20 mouse cellular contexts compared by ENCODE assay signal in genomic region chr10:60394936-60395335, GRCm38 (mm10). TPM values are rescaled to one million over a fixed set of nuclear protein-coding genes. Genes with fewer than 3 reads are reported as not detected.
A peak's percentile ranks its signal among the peaks of the same experiment; 100 is the strongest.
DNase-seq lines count a peak whose midpoint lies in the region; ATAC-seq and TF ChIP-seq lines count a peak whose summit lies in the region.
"Had no signal": no experiment of that assay in that cellular context is flagged by ENCODE, and none has a peak within 500 bp of the region (broad histone marks: within the 10 kb centered on the region; RNA-seq: fewer than 3 reads in every experiment).

No protein-coding gene starts in this region.

- DNase-seq in hindbrain, embryonic 11.5 days (ENCODE audit: low spot score): no peak
- DNase-seq in midbrain, embryonic 14.5 days: peak; percentile 32
- DNase-seq in midbrain, embryonic 10.5 days (ENCODE audit: low spot score): no peak
- DNase-seq in right cerebral cortex, postnatal 25 days: peak; percentile 26
- DNase-seq in urinary bladder, postnatal 36 days (ENCODE audit: low spot score in 2 of 2): no peak
- DNase-seq: cerebellum, adult 18-20 months; cerebellum, postnatal 36 days; kidney, adult 2 months; kidney, postnatal 10 days; lung, adult 2 months; lung, postnatal 36 days; thymus, postnatal 14 days had no signal

- no peaks in the 10 kb centered on the region for H3K79me2 ChIP-seq in myocyte (ENCODE audit: control insufficient read depth, insufficient read depth)

- H3K4me3 ChIP-seq in hindbrain, embryonic 16.5 days (ENCODE audit: low read length): no peak overlapping the region
- H3K4me3 ChIP-seq in hindbrain, embryonic 11.5 days (ENCODE audit: low read depth, low read length): no peak overlapping the region
- H3K4me3 ChIP-seq in midbrain, embryonic 14.5 days (replicated peaks; ENCODE audit: low read depth, low read length): no peak overlapping the region
- no peak overlapping the region for H3K4me3 ChIP-seq in midbrain, embryonic 10.5 days
- no peak overlapping the region for H3K4me3 ChIP-seq in myocyte
- H3K4me3 ChIP-seq: embryonic facial prominence, embryonic 15.5 days; heart, embryonic 10.5 days; limb, embryonic 12.5 days; liver, embryonic 12.5 days had no signal

- H3K4me1 ChIP-seq in hindbrain, embryonic 16.5 days (ENCODE audit: control insufficient read depth, insufficient read depth, low read depth, low read length): no peaks in the 10 kb centered on the region; the same call in 1 of the 2 replicates
- H3K4me1 ChIP-seq in hindbrain, embryonic 11.5 days (replicated peaks; ENCODE audit: control insufficient read depth, insufficient read depth, low read length): 0 out of 2 replicates have a peak, but pooled peaks cover 2% of the 10 kb centered on the region
- peaks cover 3% of the 10 kb centered on the region; the same call in 1 of the 2 replicates for H3K4me1 ChIP-seq in midbrain, embryonic 14.5 days (ENCODE audit: control insufficient read depth, insufficient read depth, low read length)
- H3K4me1 ChIP-seq in midbrain, embryonic 10.5 days: peaks cover 28% of the 10 kb centered on the region

- 51% methylated on average over 7 of the region's 7 CpGs for WGBS in hindbrain, embryonic 16.5 days
- 90% methylated on average over 7 of the region's 7 CpGs for WGBS in hindbrain, embryonic 11.5 days
- 78% methylated on average over 7 of the region's 7 CpGs for WGBS in midbrain, embryonic 14.5 days
- 93% methylated on average over 7 of the region's 7 CpGs for WGBS in midbrain, embryonic 10.5 days

- no peaks in the 10 kb centered on the region for H3K36me3 ChIP-seq in hindbrain, embryonic 16.5 days (ENCODE audit: control insufficient read depth, insufficient read depth, low read length)
- no peaks in the 10 kb centered on the region for H3K36me3 ChIP-seq in hindbrain, embryonic 11.5 days (ENCODE audit: control insufficient read depth, insufficient read depth, low read length)
- no peaks in the 10 kb centered on the region for H3K36me3 ChIP-seq in midbrain, embryonic 14.5 days (ENCODE audit: control insufficient read depth, insufficient read depth, low read length)
- H3K36me3 ChIP-seq in midbrain, embryonic 10.5 days: no peaks in the 10 kb centered on the region
- H3K36me3 ChIP-seq in myocyte (ENCODE audit: control insufficient read depth, insufficient read depth): no peaks in the 10 kb centered on the region
- H3K36me3 ChIP-seq: embryonic facial prominence, embryonic 15.5 days; heart, embryonic 10.5 days; limb, embryonic 12.5 days; liver, embryonic 12.5 days had no signal

- H3K27ac ChIP-seq in hindbrain, embryonic 16.5 days (ENCODE audit: low read depth, low read length): no peak overlapping the region
- no peak overlapping the region for H3K27ac ChIP-seq in hindbrain, embryonic 11.5 days (ENCODE audit: low read depth, low read length)
- no peak overlapping the region for H3K27ac ChIP-seq in midbrain, embryonic 14.5 days (replicated peaks; ENCODE audit: low read depth, low read length)
- H3K27ac ChIP-seq in midbrain, embryonic 10.5 days (replicated peaks): no peak overlapping the region
- H3K27ac ChIP-seq: embryonic facial prominence, embryonic 15.5 days; heart, embryonic 10.5 days; limb, embryonic 12.5 days; liver, embryonic 12.5 days had no signal

- ATAC-seq in hindbrain, embryonic 16.5 days: no peak
- ATAC-seq in hindbrain, embryonic 11.5 days (ENCODE audit: low FRiP score): no peak
- no peak for ATAC-seq in midbrain, embryonic 14.5 days (ENCODE audit: low FRiP score, low TSS enrichment)
- ATAC-seq: liver, embryonic 12.5 days had no signal

- H3K4me2 ChIP-seq in hindbrain, embryonic 16.5 days (ENCODE audit: low read length): no peak overlapping the region
- H3K4me2 ChIP-seq in hindbrain, embryonic 11.5 days (replicated peaks; ENCODE audit: low read depth, low read length): no peak overlapping the region
- no peak overlapping the region for H3K4me2 ChIP-seq in midbrain, embryonic 14.5 days (ENCODE audit: low read length)
- peak overlapping the region; percentile 43 for H3K4me2 ChIP-seq in myocyte (ENCODE audit: low read depth)
- H3K4me2 ChIP-seq: embryonic facial prominence, embryonic 15.5 days; limb, embryonic 12.5 days; liver, embryonic 12.5 days had no signal

- 0 out of 2 replicates have a peak overlapping the region, but pooled peaks have one; percentile 4 for H3K9ac ChIP-seq in hindbrain, embryonic 16.5 days (ENCODE audit: low read depth, low read length)
- no peak overlapping the region for H3K9ac ChIP-seq in hindbrain, embryonic 11.5 days (ENCODE audit: low read depth, low read length)
- H3K9ac ChIP-seq in midbrain, embryonic 14.5 days (replicated peaks; ENCODE audit: low read length): no peak overlapping the region
- H3K9ac ChIP-seq: embryonic facial prominence, embryonic 15.5 days; limb, embryonic 12.5 days; liver, embryonic 12.5 days had no signal

- H3ac ChIP-seq in myocyte (ENCODE audit: control insufficient read depth, insufficient read length): no peak overlapping the region

- H3K9me3 ChIP-seq in hindbrain, embryonic 16.5 days (ENCODE audit: control insufficient read depth, low read length): no peaks in the 10 kb centered on the region
- H3K9me3 ChIP-seq in hindbrain, embryonic 11.5 days (ENCODE audit: control insufficient read depth, low read length): no peaks in the 10 kb centered on the region
- no peaks in the 10 kb centered on the region for H3K9me3 ChIP-seq in midbrain, embryonic 14.5 days (ENCODE audit: control insufficient read depth, low read length)
- H3K9me3 ChIP-seq in midbrain, embryonic 10.5 days (replicated peaks): no peaks in the 10 kb centered on the region
- H3K9me3 ChIP-seq: embryonic facial prominence, embryonic 15.5 days; heart, embryonic 10.5 days; limb, embryonic 12.5 days; liver, embryonic 12.5 days had no signal

- H3K27me3 ChIP-seq in hindbrain, embryonic 16.5 days (replicated peaks; ENCODE audit: control insufficient read depth, insufficient read depth, low read length): no peaks in the 10 kb centered on the region
- H3K27me3 ChIP-seq in hindbrain, embryonic 11.5 days (ENCODE audit: control insufficient read depth, insufficient read depth, low read length): no peaks in the 10 kb centered on the region
- no peaks in the 10 kb centered on the region for H3K27me3 ChIP-seq in midbrain, embryonic 14.5 days (ENCODE audit: control insufficient read depth, insufficient read depth, low read length)
- no peaks in the 10 kb centered on the region for H3K27me3 ChIP-seq in midbrain, embryonic 10.5 days (ENCODE audit: low read depth, poor library complexity, severe bottlenecking)
- H3K27me3 ChIP-seq in myocyte (ENCODE audit: control insufficient read depth, insufficient read depth, insufficient read length): no peaks in the 10 kb centered on the region
- H3K27me3 ChIP-seq: embryonic facial prominence, embryonic 15.5 days; limb, embryonic 12.5 days; liver, embryonic 12.5 days; Patski had no signal

- TF ChIP-seq POLR2A in myocyte (IDR thresholded peaks at IDR 0.05; ENCODE audit: insufficient read length, low read depth): no peak

TF ChIP-seq in myocyte, 11 proteins besides CTCF, POLR2A, EP300 and RAD21:
- TF ChIP-seq CEBPB (IDR thresholded peaks at IDR 0.05; ENCODE audit: insufficient read depth, poor library complexity, severe bottlenecking) (no peak), POLR2AphosphoS2 (IDR thresholded peaks at IDR 0.05; ENCODE audit: insufficient read length, low read depth) (no peak), MYOD1 (IDR thresholded peaks at IDR 0.05; ENCODE audit: control insufficient read depth in 1 of 3, insufficient read length in 2 of 3, low read depth in 2 of 3) (no peak), TCF3 (IDR thresholded peaks at IDR 0.05; ENCODE audit: insufficient read length, low read depth) (no peak), USF1 (IDR thresholded peaks at IDR 0.05; ENCODE audit: low read depth) (no peak), MYOG (IDR thresholded peaks at IDR 0.05; ENCODE audit: control insufficient read depth in 1 of 3, insufficient read depth in 1 of 3, insufficient read length in 2 of 3, low read depth in 2 of 3) (no peak), REST (IDR thresholded peaks at IDR 0.05; ENCODE audit: insufficient read depth, insufficient read length) (no peak), E2F4 (IDR thresholded peaks at IDR 0.05; ENCODE audit: insufficient read depth) (no peak), SRF (IDR thresholded peaks at IDR 0.05; ENCODE audit: control insufficient read depth, insufficient read length, low read depth) (no peak), MAX (IDR thresholded peaks at IDR 0.05; ENCODE audit: low read depth) (no peak), TCF12 (IDR thresholded peaks at IDR 0.05; ENCODE audit: insufficient read depth, poor library complexity, severe bottlenecking) (no peak)

RNA-seq across cellular contexts. Expression of gene Gm17455, which starts 4.6 kb away (rescaled TPM):
- polyA plus RNA-seq in hindbrain, embryonic 16.5 days (2015; fragmentation: Nextera tagmentation; extraction: Ambion mirVana): 13.3 and 14.0 TPM in 2 replicates
- polyA plus RNA-seq in hindbrain, embryonic 11.5 days (2014; fragmentation: Nextera tagmentation; extraction: Ambion mirVana): 6.3 and 8.3 TPM in 2 replicates
- 7.6 and 9.8 TPM in 2 replicates for polyA plus RNA-seq in midbrain, embryonic 14.5 days (2014; fragmentation: Nextera tagmentation; extraction: Ambion mirVana)
- polyA plus RNA-seq in midbrain, embryonic 10.5 days (2016; fragmentation: Nextera tagmentation; extraction: Ambion mirVana): 3.7 and 5.5 TPM in 2 replicates
- 20.5 TPM for polyA plus RNA-seq in myocyte (2012; fragmentation: generic; extraction: Trizol)
- polyA plus RNA-seq: kidney, adult 2 months; liver, embryonic 12.5 days; Patski; testis, adult 2 months had no signal

RNA-seq across cellular contexts. Expression of gene Vsir, which starts 48.3 kb away (rescaled TPM):
- 2.4 TPM in 2 replicates for polyA plus RNA-seq in hindbrain, embryonic 16.5 days (2015; fragmentation: Nextera tagmentation; extraction: Ambion mirVana)
- polyA plus RNA-seq in hindbrain, embryonic 11.5 days (2014; fragmentation: Nextera tagmentation; extraction: Ambion mirVana): 1.3 and 2.5 TPM in 2 replicates
- polyA plus RNA-seq in midbrain, embryonic 14.5 days (2014; fragmentation: Nextera tagmentation; extraction: Ambion mirVana): 1.1 and 2.7 TPM in 2 replicates
- 1.9 and 2.3 TPM in 2 replicates for polyA plus RNA-seq in midbrain, embryonic 10.5 days (2016; fragmentation: Nextera tagmentation; extraction: Ambion mirVana)
- 5.3 TPM for polyA plus RNA-seq in myocyte (2012; fragmentation: generic; extraction: Trizol)

Comparison
In these comparisons a context has a peak if more than half of its experiments do, and no peak if none do; other contexts are left out.
1. DNase-seq: peak in midbrain, embryonic 14.5 days (single experiment) and right cerebral cortex, postnatal 25 days (single experiment); none in hindbrain, embryonic 11.5 days (single experiment), midbrain, embryonic 10.5 days (single experiment) and urinary bladder, postnatal 36 days (0 of 2).